Comparison of ENCODE assay signal across 22 mouse cellular contexts in the genomic region with DNA sequence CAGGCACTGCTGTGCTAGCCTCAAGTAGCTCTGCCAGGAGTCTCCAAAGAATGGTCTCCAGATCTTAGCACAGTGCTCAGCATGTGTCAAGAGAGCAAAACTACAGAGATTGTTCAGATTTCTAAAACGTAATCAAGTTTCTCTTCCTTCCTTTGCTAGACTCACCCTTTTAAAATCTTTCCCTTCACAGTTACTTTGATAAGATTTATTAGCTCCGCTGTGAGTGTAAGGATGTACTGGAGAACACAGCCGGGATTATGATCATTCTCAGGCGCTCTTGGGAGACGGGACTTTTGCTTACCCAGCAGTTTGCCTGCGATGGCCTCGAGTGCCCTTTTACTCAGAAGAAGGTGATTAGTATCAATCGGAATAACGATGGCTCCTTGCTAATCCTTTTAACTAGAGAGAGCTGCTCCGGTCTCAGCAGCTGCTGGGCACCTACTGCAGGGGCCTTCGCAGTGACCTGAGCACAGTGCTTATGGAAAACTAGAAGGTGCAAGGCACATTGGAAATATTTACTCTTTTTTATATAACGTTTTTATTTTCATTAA.
A peak's percentile ranks its signal among the peaks of the same experiment; 100 is the strongest.
DNase-seq lines count a peak whose midpoint lies in the region.
"Had no signal": no experiment of that assay in that cellular context is flagged by ENCODE, and none has a peak within 500 bp of the region (broad histone marks: within the 10 kb centered on the region; RNA-seq: fewer than 3 reads in every experiment).

No protein-coding gene starts in this region.

- peak; percentile 20 for DNase-seq in embryo, embryonic 10 days (ENCODE audit: low spot score)
- DNase-seq in embryo, embryonic 9.5 days (ENCODE audit: extremely low spot score), result no peak
- DNase-seq in kidney, postnatal 14 days, result peak; percentile 14
- no peak for DNase-seq in kidney, postnatal 36 days
- peak; percentile 13 for DNase-seq in embryo, embryonic 10.5 days (ENCODE audit: low spot score)
- DNase-seq in retina, postnatal 1 day, result peak; percentile 68
- DNase-seq in cerebellum, adult 9-11 months, result no peak
- DNase-seq in spleen, postnatal 14 days (ENCODE audit: low spot score in 2 of 2), result no peak
- DNase-seq: adrenal gland, adult 8-10 months; cerebellum, adult 11 months; cerebellum, postnatal 10 days; gastrocnemius, postnatal 10 days; heart, postnatal 14 days; kidney, adult 8-10 months; kidney, postnatal 4 days; layer of hippocampus, postnatal 36 days; liver, embryonic 13.5 days; lung, adult 18-20 months; lung, postnatal 4 days; right cerebral cortex, postnatal 4 days; thymus, adult 2 months; thymus, postnatal 36 days had no signal

Comparison
In these comparisons a context has a peak if more than half of its experiments do, and no peak if none do; other contexts are left out.
1. DNase-seq: peak in embryo, embryonic 10 days (single experiment), kidney, postnatal 14 days (single experiment), embryo, embryonic 10.5 days (single experiment) and retina, postnatal 1 day (single experiment); none in embryo, embryonic 9.5 days (single experiment), kidney, postnatal 36 days (0 of 2), cerebellum, adult 9-11 months (single experiment) and spleen, postnatal 14 days (0 of 2).